Mouse (Mus musculus) midbrain, postnatal 0 days (tissue): Measurements from ENCODE around the gene Tmem51. TPM values are rescaled to one million over a fixed set of nuclear protein-coding genes. Genes with fewer than 3 reads are reported as not detected.
A peak's percentile ranks its signal among the peaks of the same experiment; 100 is the strongest.

ENCODE experiments used
- ATAC-seq: fragments of 200-750 bp; cut with Nextera tagmentation; 2 replicates; pipeline ENCODE4 v1.8.0; 2017; ENCODE audit warnings: moderate number of reproducible peaks, mild to moderate bottlenecking, moderate TSS enrichment, moderate library complexity; ENCODE audit not compliant: low FRiP score
- DNase-seq: peaks from one replicate; pipeline ENCODE4 v3.0.0-alpha.2; 2015; ENCODE audit warnings: low spot score
- H3K27ac ChIP-seq: fragments of 300-500 bp; sonication (generic); 2 replicates; pipeline ENCODE4 v1.5.1; 2014; ENCODE audit warnings: low read depth, mild to moderate bottlenecking, low read length, mixed read lengths
- H3K27me3 ChIP-seq: fragments of 300-500 bp; sonication (generic); 2 replicates; pipeline ENCODE4 v1.6.1; 2014; ENCODE audit warnings: low read length, control low read depth, mixed read lengths; ENCODE audit not compliant: insufficient read depth
- H3K36me3 ChIP-seq: fragments of 300-500 bp; sonication (generic); 2 replicates; pipeline ENCODE4 v1.6.1; 2014; ENCODE audit warnings: low read length, control low read depth, mixed read lengths; ENCODE audit not compliant: insufficient read depth
- H3K4me1 ChIP-seq: fragments of 300-500 bp; sonication (generic); 2 replicates; pipeline ENCODE4 v1.6.1; 2014; ENCODE audit warnings: mild to moderate bottlenecking, control low read depth, antibody characterized with exemption, low read length, mixed read lengths; ENCODE audit not compliant: insufficient read depth
- H3K4me2 ChIP-seq: fragments of 300-500 bp; sonication (generic); 2 replicates; pipeline ENCODE4 v1.6.1; 2014; ENCODE audit warnings: low read depth, mild to moderate bottlenecking, low read length, mixed read lengths; ENCODE audit not compliant: poor library complexity, severe bottlenecking
- H3K4me3 ChIP-seq: fragments of 300-500 bp; sonication (generic); 2 replicates; pipeline ENCODE4 v1.5.1; 2014; ENCODE audit warnings: low read depth, mild to moderate bottlenecking, low read length, moderate library complexity
- H3K9ac ChIP-seq: fragments of 300-500 bp; sonication (generic); replicated peaks from 2 replicates; pipeline ENCODE4 v1.6.1; 2014; ENCODE audit warnings: mild to moderate bottlenecking, low read length, moderate library complexity, mixed read lengths; ENCODE audit not compliant: poor library complexity, severe bottlenecking
- H3K9me3 ChIP-seq: fragments of 300-500 bp; sonication (generic); 2 replicates; pipeline ENCODE4 v1.6.1; 2016; ENCODE audit warnings: low read length, control low read depth
- CTCF ChIP-seq: IDR thresholded peaks from 2 replicates; pipeline ENCODE4 v1.5.1; 2016; ENCODE audit warnings: antibody characterized with exemption, mild to moderate bottlenecking
- WGBS: fragments of 180-500 bp; shearing (Covaris S2); extraction: QIAGEN DNeasy Blood & Tissue Kit; methylation state at CpG from one replicate; pipeline ENCODE4 v1.1.7; 2014; 5-methylcytosine and 5-hydroxymethylcytosine counted together
- polyA plus RNA-seq: library from polyadenylated mRNA; unstranded; fragments of >200 nt; fragmentation: Nextera tagmentation; extraction: Ambion mirVana; gene quantifications from 2 replicates; pipeline ENCODE4 v1.2.1, GENCODE M21; 2015
- total RNA-seq: library from RNA; depleted of rRNA; stranded (reverse); fragments of >200 nt; gene quantifications from 2 replicates; pipeline ENCODE4 v1.2.3, GENCODE M21; 2014

Gene Tmem51
- total and polyA plus RNA-seq, 2 experiments from 2014 or later, result 5.9 to 7.9 TPM

DNA sequence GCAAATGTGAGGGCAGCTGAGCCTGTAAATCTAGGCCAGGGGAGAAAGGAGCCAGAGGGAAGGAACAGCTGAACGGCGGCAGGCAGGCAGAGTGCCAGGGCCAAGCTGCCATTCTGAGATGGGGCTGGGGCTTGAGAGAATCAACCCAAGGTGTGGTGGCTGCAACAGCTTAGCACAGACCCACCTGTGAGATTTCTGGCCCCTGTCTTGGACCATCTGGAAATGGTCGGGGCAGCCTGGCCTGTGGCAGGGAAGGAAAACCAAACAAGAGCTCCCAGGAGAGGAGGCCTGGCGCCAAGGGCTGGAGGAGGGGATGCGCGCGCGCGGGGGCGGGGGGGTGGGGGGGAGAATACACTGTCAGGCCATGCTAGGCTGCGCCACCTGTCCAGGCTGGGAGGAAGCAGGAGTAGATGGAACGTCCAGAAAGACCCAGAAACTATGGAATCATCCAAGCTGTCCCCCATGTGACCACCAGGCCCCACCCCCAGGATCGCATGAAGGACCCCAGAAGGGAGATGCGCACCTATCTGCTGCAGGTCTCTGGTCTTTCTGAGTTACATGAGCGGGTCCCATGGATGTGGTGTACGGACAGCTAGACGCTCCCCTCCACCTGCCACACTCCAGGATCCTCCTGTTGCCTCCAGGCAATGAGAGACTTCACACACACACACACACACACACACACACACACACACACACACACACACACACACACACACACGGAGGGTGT is 3.0 kb downstream of the Tmem51 start:
- H3K27ac ChIP-seq, result peak overlapping the region; percentile 12; the same call in 1 of the 2 replicates
- no peak overlapping the region for H3K9ac ChIP-seq
- no peak for TF ChIP-seq CTCF
- no peaks in the 10 kb centered on the region for H3K9me3 ChIP-seq
- H3K4me2 ChIP-seq, result no peak overlapping the region
- 58% methylated on average over 17 of the region's 18 CpGs for WGBS
- peak; percentile 84 for DNase-seq
- H3K36me3 ChIP-seq, result no peaks in the 10 kb centered on the region
- H3K4me3 ChIP-seq, result no peak overlapping the region
- peaks cover 13% of the 10 kb centered on the region for H3K27me3 ChIP-seq
- no peak for ATAC-seq
- H3K4me1 ChIP-seq, result peaks cover 11% of the 10 kb centered on the region; the same call in 1 of the 2 replicates

DNA sequence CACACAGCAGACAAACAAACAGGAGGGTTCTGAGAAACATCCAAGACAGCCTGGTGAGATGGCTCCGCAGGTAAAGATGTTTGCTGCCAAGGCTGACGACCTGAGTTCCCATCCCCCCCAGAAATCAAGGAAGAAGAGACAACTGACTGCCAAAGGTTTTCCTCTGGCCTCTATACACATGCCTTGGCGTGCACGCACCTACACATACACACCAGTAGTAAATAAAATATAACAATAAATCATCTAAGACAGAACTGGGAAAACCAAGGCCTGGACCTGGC is 3.7 kb downstream of the Tmem51 start:
- no peak for ATAC-seq
- Histone ChIP-seq H3K9ac (no peak overlapping the region), H3K4me3 (no peak overlapping the region), H3K4me2 (no peak overlapping the region), H3K9me3 (no peaks in the 10 kb centered on the region), H3K36me3 (no peaks in the 10 kb centered on the region), H3K4me1 (peaks cover 11% of the 10 kb centered on the region; the same call in 1 of the 2 replicates), H3K27ac (0 out of 2 replicates have a peak overlapping the region, but pooled peaks have one; percentile 4), H3K27me3 (peaks cover 11% of the 10 kb centered on the region)
- WGBS, result 71% methylated on average over 4 of the region's 4 CpGs
- no peak for TF ChIP-seq CTCF
- no peak for DNase-seq

DNA sequence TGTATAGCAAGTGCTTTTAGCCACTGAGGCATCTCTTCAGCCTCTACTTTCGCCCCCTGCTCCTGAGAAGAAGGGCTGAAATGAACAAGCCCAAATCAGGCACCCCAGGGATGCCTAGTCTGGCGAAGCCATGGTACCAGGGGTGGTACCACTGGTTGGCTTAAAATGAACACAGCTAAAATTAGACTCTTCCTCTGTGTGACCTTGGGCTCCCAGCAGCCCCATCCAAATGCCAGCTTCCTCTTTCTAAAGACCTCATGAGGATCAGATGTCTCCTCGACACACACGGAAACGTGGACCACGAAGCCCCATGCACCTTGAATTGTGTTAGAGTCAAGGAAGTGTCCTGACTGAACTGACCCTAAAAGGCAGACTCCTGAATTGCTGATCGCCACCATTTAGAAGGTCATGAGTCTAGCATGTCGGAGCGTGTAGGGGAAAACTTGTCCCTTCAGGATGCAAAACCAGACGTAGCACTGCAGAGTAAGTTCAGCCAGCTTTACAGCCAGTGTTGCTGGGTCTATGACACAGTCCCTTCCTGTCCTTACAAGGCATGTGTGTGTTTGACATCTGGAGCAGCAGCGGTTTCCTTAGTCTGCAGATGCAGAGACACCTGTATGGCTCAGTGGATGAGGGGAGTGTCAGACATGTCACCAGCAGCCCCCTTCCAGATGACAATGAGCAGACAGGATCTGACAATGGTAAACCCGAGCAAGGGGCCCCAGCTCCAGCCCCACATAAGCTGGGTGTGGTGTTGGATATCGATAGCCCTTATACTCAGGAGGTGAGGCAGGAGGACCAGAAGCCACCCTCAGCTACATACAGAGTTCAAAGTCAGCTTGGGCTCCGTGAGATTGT is 4.2 kb downstream of the Tmem51 start:
- no peak for DNase-seq
- no peak overlapping the region for H3K9ac ChIP-seq
- H3K4me3 ChIP-seq, result no peak overlapping the region
- no peak overlapping the region for H3K27ac ChIP-seq
- no peaks in the 10 kb centered on the region for H3K36me3 ChIP-seq
- no peak for TF ChIP-seq CTCF
- peaks cover 7% of the 10 kb centered on the region for H3K27me3 ChIP-seq
- H3K9me3 ChIP-seq, result no peaks in the 10 kb centered on the region
- no peak overlapping the region for H3K4me2 ChIP-seq
- no peak for ATAC-seq
- WGBS, result 82% methylated on average over 14 of the region's 14 CpGs
- H3K4me1 ChIP-seq, result peaks cover 11% of the 10 kb centered on the region; the same call in 1 of the 2 replicates

DNA sequence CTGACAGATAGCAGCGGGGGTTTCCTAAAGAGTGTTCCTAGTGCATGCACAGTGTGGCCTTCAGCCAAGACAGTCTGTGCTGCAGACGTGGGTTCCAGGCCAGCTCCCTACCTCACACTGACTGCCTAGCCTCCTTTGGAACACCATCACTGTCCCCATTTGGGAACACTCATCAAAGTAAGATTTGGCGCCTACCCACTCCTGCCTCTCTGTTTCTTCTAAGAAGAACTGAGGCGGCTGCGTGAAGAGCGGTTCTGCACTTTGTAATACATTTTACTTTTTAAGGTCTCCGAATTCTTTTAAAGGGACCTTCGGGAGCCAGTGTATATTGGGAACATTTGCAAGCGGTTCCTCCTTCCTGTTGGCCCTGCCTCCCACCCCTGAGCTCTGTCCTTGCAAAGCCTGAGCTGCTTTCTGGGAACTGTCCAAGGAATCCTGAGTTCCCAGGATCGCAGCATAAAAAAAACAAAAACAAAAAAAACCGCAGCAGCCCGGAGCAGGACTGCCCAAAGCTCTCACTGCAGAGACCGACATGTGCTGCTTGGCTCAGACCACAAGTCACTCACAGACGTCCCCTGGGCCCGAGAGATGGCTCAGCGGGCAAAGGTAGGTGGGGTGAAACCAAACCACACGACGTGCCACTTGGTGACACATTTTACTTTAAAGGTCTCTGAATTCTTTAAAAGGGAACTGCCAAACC is 6.4 kb downstream of the Tmem51 start:
- ATAC-seq (no peak), DNase-seq (peak; percentile 56)

DNA sequence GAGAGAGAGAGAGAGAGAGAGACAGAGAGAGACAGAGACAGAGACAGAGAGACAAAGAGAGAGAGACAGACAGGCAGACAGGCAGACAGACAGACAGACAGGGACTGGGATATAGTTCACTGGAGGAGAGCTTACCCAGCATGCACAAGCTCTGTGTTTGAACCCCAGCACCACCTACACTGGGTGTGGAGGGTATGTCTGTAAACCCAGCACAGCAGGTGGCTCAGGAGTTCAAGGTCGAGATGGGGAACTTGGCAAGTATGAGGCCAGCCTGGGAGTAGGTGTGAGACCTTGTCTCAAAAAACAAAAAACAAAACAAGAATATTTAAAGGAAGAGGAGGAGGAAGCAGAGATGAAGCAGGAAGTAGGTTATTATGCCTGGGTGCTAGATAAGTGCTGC is 7.2 kb downstream of the Tmem51 start:
- H3K9ac ChIP-seq, result no peak overlapping the region
- H3K4me3 ChIP-seq, result no peak overlapping the region
- ATAC-seq (no peak), DNase-seq (no peak)
- H3K4me2 ChIP-seq, result no peak overlapping the region
- no peaks in the 10 kb centered on the region for H3K27me3 ChIP-seq
- no peak overlapping the region for H3K27ac ChIP-seq
- no peaks in the 10 kb centered on the region for H3K4me1 ChIP-seq
- no peaks in the 10 kb centered on the region for H3K9me3 ChIP-seq
- 60% methylated on average over 1 of the region's 1 CpGs for WGBS
- no peak for TF ChIP-seq CTCF
- no peaks in the 10 kb centered on the region for H3K36me3 ChIP-seq

More for the DNA sequence above, 6.4 kb downstream of the Tmem51 start:
- Histone ChIP-seq H3K27me3 (no peaks in the 10 kb centered on the region), H3K9me3 (no peaks in the 10 kb centered on the region), H3K36me3 (no peaks in the 10 kb centered on the region), H3K4me3 (no peak overlapping the region), H3K4me2 (no peak overlapping the region), H3K4me1 (no peaks in the 10 kb centered on the region), H3K27ac (peak overlapping the region; percentile 28; the same call in 1 of the 2 replicates), H3K9ac (no peak overlapping the region)
- no peak for TF ChIP-seq CTCF
- WGBS, result 40% methylated on average over 18 of the region's 18 CpGs
